23 mouse cellular contexts compared by ENCODE assay signal in genomic region chr11:53843106-53843505, GRCm38 (mm10). TPM values are rescaled to one million over a fixed set of nuclear protein-coding genes. Genes with fewer than 3 reads are reported as not detected.
A peak's percentile ranks its signal among the peaks of the same experiment; 100 is the strongest.
DNase-seq lines count a peak whose midpoint lies in the region; ATAC-seq and TF ChIP-seq lines count a peak whose summit lies in the region.
"Had no signal": no experiment of that assay in that cellular context is flagged by ENCODE, and none has a peak within 500 bp of the region (broad histone marks: within the 10 kb centered on the region; RNA-seq: fewer than 3 reads in every experiment).

No protein-coding gene starts in this region.

- no peak for TF ChIP-seq POLR2A in brain, embryonic 14.5 days (IDR thresholded peaks at IDR 0.05; ENCODE audit: borderline replicate concordance, extremely low read depth, insufficient read depth, insufficient read length, poor library complexity, severe bottlenecking)

- DNase-seq in frontal cortex, postnatal 14 days (ENCODE audit: low spot score in 2 of 2), result no peak
- peak; percentile 42 to 65 for DNase-seq in layer of hippocampus, adult 18-20 months (ENCODE audit: low spot score in 2 of 2)
- DNase-seq in layer of hippocampus, adult 9-10 months (ENCODE audit: low spot score), result no peak
- DNase-seq in brain, embryonic 14.5 days (ENCODE audit: low read depth), result peak; percentile 7
- peak; percentile 62 for DNase-seq in layer of hippocampus, adult 9-11 months
- no peak for DNase-seq in thymus, postnatal 10 days (ENCODE audit: low spot score in 2 of 2)
- DNase-seq in ovary, postnatal 10 days (ENCODE audit: low spot score), result no peak
- DNase-seq: adrenal gland, postnatal 10 days; cerebellum, adult 18-20 months; cerebellum, postnatal 36 days; gastrocnemius, postnatal 25 days; kidney, adult 18-20 months; kidney, postnatal 14 days; liver, postnatal 0 days; lung, postnatal 14 days; thymus, postnatal 36 days had no signal

- no peak for TF ChIP-seq CTCF in brain, embryonic 14.5 days (IDR thresholded peaks at IDR 0.05; ENCODE audit: borderline replicate concordance, extremely low read depth, insufficient read depth, insufficient read length)

- ATAC-seq in frontal cortex, adult (ENCODE audit: low TSS enrichment), result peak; percentile 58
- ATAC-seq: activated CD4-positive, CD25-positive, alpha-beta regulatory T cell, adult 4 months; CD4-positive, CD25-positive, alpha-beta regulatory T cell, adult 4 months; forebrain, embryonic 16.5 days; liver, postnatal 0 days; midbrain, embryonic 15.5 days had no signal

RNA-seq across cellular contexts. Expression of gene Gm12216, which starts 15.9 kb away (rescaled TPM):
- total RNA-seq in layer of hippocampus, adult 18-20 months (2021), result 1 to 10 TPM; 7.4 to 7.9 TPM
- polyA plus RNA-seq in brain, embryonic 14.5 days (2012; rRNA removed), result 0.11 and 0.15 TPM in 2 replicates
- polyA plus RNA-seq: embryonic facial prominence, embryonic 13.5 days; hindbrain, embryonic 12.5 days had no signal

RNA-seq across cellular contexts. Expression of gene Slc22a5, which starts 48.4 kb away (rescaled TPM):
- 10 to 100 TPM in 1 of 2 experiments, 1 to 10 TPM in 1; 10.0 to 11.6 TPM for total RNA-seq in layer of hippocampus, adult 18-20 months (2021)
- polyA plus RNA-seq in brain, embryonic 14.5 days (2012; rRNA removed), result 12.7 and 14.9 TPM in 2 replicates

Comparison
In these comparisons a context has a peak if more than half of its experiments do, and no peak if none do; other contexts are left out.
1. DNase-seq: peak in layer of hippocampus, adult 18-20 months (2 of 2), brain, embryonic 14.5 days (single experiment) and layer of hippocampus, adult 9-11 months (single experiment); none in frontal cortex, postnatal 14 days (0 of 2), layer of hippocampus, adult 9-10 months (single experiment), thymus, postnatal 10 days (0 of 2) and ovary, postnatal 10 days (single experiment).